Mouse (Mus musculus) midbrain, embryonic 10.5 days (tissue): ENCODE data around the gene Dpep2nb. TPM values are rescaled to one million over a fixed set of nuclear protein-coding genes. Genes with fewer than 3 reads are reported as not detected.
"Not testable (repeated sequence)": the region's sequence is repeated elsewhere in the genome, so short reads cannot be mapped to it uniquely, and the experiment has no call there.

Experiments used
- DNase-seq: peaks from one replicate; pipeline ENCODE4 v3.0.0-alpha.2; 2017; ENCODE audit warnings: low spot score
- H3K27ac ChIP-seq: fragments of 300-500 bp; sonication (generic); replicated peaks from 2 replicates; pipeline ENCODE4 v1.5.1; 2016; ENCODE audit warnings: mild to moderate bottlenecking
- H3K27me3 ChIP-seq: fragments of 300-500 bp; sonication (generic); 2 replicates; pipeline ENCODE4 v1.6.1; 2016; ENCODE audit warnings: low read depth, mild to moderate bottlenecking; ENCODE audit not compliant: poor library complexity, severe bottlenecking
- H3K36me3 ChIP-seq: fragments of 300-500 bp; sonication (generic); 2 replicates; pipeline ENCODE4 v1.6.1; 2016; ENCODE audit warnings: mild to moderate bottlenecking, moderate library complexity
- H3K4me1 ChIP-seq: fragments of 300-500 bp; sonication (generic); 2 replicates; pipeline ENCODE4 v1.6.1; 2016
- H3K4me3 ChIP-seq: fragments of 300-500 bp; sonication (generic); 2 replicates; pipeline ENCODE4 v1.5.1; 2016; ENCODE audit warnings: mild to moderate bottlenecking, moderate library complexity
- H3K9me3 ChIP-seq: fragments of 300-500 bp; sonication (generic); replicated peaks from 2 replicates; pipeline ENCODE4 v1.6.1; 2016; ENCODE audit warnings: mild to moderate bottlenecking
- WGBS: fragments of 180-500 bp; shearing (Covaris S2); methylation state at CpG from one replicate; pipeline ENCODE4 v1.1.7; 2016; 5-methylcytosine and 5-hydroxymethylcytosine counted together
- polyA plus RNA-seq: library from polyadenylated mRNA; unstranded; fragments of >200 nt; fragmentation: Nextera tagmentation; extraction: Ambion mirVana; gene quantifications from 2 replicates; pipeline ENCODE4 v1.2.1, GENCODE M21; 2016

The Dpep2nb gene
- polyA plus RNA-seq, 1 experiment from 2014 or later: 0.17 TPM

GRCm38 (mm10) chr8:105998971-105999370, 6.8 kb downstream of the Dpep2nb start:
- H3K27ac ChIP-seq: no peak overlapping the region
- H3K4me1 ChIP-seq: no peaks in the 10 kb centered on the region
- no peak overlapping the region for H3K4me3 ChIP-seq
- WGBS: 85% methylated on average over 2 of the region's 2 CpGs
- no peaks in the 10 kb centered on the region for H3K36me3 ChIP-seq
- DNase-seq: no peak
- no peaks in the 10 kb centered on the region for H3K27me3 ChIP-seq
- H3K9me3 ChIP-seq: no peaks in the 10 kb centered on the region

- 76% methylated on average over 7 of the region's 7 CpGs for WGBS
- no peak for DNase-seq
- H3K4me1 ChIP-seq: no peaks in the 10 kb centered on the region
- H3K4me3 ChIP-seq: no peak overlapping the region
- H3K27ac ChIP-seq: no peak overlapping the region
- H3K9me3 ChIP-seq: no peaks in the 10 kb centered on the region
- no peaks in the 10 kb centered on the region for H3K27me3 ChIP-seq
- no peaks in the 10 kb centered on the region for H3K36me3 ChIP-seq
These were observed 9.4 kb downstream of the Dpep2nb start for GRCm38 (mm10) chr8:105996359-105996758.

- no peaks in the 10 kb centered on the region; the same call in 1 of the 2 replicates for H3K27me3 ChIP-seq
- 67% methylated on average over 4 of the region's 4 CpGs for WGBS
These were observed 12.5 kb downstream of the Dpep2nb start for GRCm38 (mm10) chr8:105993226-105993625.

GRCm38 (mm10) chr8:105992499-105992898, 13.3 kb downstream of the Dpep2nb start:
- H3K27ac ChIP-seq: no peak overlapping the region
- H3K9me3 ChIP-seq: no peaks in the 10 kb centered on the region
- no peak overlapping the region for H3K4me3 ChIP-seq
- 66% methylated on average over 5 of the region's 5 CpGs for whole genome bisulfite sequencing
- 0 out of 2 replicates have a peak, but pooled peaks cover 7% of the 10 kb centered on the region for H3K4me1 ChIP-seq
- no peaks in the 10 kb centered on the region; the same call in 1 of the 2 replicates for H3K27me3 ChIP-seq
- DNase-seq: no peak
- H3K36me3 ChIP-seq: no peaks in the 10 kb centered on the region

More at GRCm38 (mm10) chr8:105993226-105993625, 12.5 kb downstream of the Dpep2nb start:
- Histone ChIP-seq H3K4me3 (no peak overlapping the region), H3K36me3 (no peaks in the 10 kb centered on the region), H3K9me3 (no peaks in the 10 kb centered on the region), H3K27ac (no peak overlapping the region), H3K4me1 (0 out of 2 replicates have a peak, but pooled peaks cover 7% of the 10 kb centered on the region)
- no peak for DNase-seq

GRCm38 (mm10) chr8:105991546-105991945, 14.2 kb downstream of the Dpep2nb start:
- H3K27ac ChIP-seq: peak overlapping the region; percentile 57; the same call in 1 of the 2 replicates
- WGBS: 70% methylated on average over 2 of the region's 2 CpGs
- no peak overlapping the region for H3K4me3 ChIP-seq
- no peaks in the 10 kb centered on the region for H3K36me3 ChIP-seq
- no peak for DNase-seq
- H3K9me3 ChIP-seq: no peaks in the 10 kb centered on the region
- 0 out of 2 replicates have a peak, but pooled peaks cover 7% of the 10 kb centered on the region for H3K4me1 ChIP-seq
- H3K27me3 ChIP-seq: no peaks in the 10 kb centered on the region; the same call in 1 of the 2 replicates

- Histone ChIP-seq H3K27ac (peak within 1 kb of the TSS; percentile 57), H3K9me3 (no peaks in the 10 kb centered on the region), H3K4me3 (peak within 1 kb of the TSS; percentile 10; the same call in 1 of the 2 replicates), H3K4me1 (0 out of 2 replicates have a peak, but pooled peaks cover 7% of the 10 kb centered on the region), H3K36me3 (no peaks in the 10 kb centered on the region), H3K27me3 (no peaks in the 10 kb centered on the region; the same call in 1 of the 2 replicates)
- 12% methylated on average over 15 of the region's 15 CpGs for WGBS
- peak; percentile 83 for DNase-seq
These were observed 14.9 kb downstream of the Dpep2nb start, which contains the start of gene Dus2 for GRCm38 (mm10) chr8:105990856-105991387. TSS of gene Dus2 (plus strand) at chr8:105991337.

- Histone ChIP-seq H3K27ac (no peak overlapping the region), H3K4me1 (0 out of 2 replicates have a peak, but pooled peaks cover 7% of the 10 kb centered on the region), H3K9me3 (no peaks in the 10 kb centered on the region), H3K27me3 (no peaks in the 10 kb centered on the region; the same call in 1 of the 2 replicates), H3K36me3 (no peaks in the 10 kb centered on the region), H3K4me3 (no peak overlapping the region)
- WGBS: 88% methylated on average over 11 of the region's 11 CpGs
- no peak for DNase-seq
These were observed 17.2 kb downstream of the Dpep2nb start for GRCm38 (mm10) chr8:105988546-105988945.

GRCm38 (mm10) chr8:105983406-105983805, 22.4 kb downstream of the Dpep2nb start:
- WGBS: 85% methylated on average over 11 of the region's 11 CpGs
- H3K4me3 ChIP-seq, H3K9me3 ChIP-seq, H3K27me3 ChIP-seq, DNase-seq, H3K36me3 ChIP-seq, H3K4me1 ChIP-seq, H3K27ac ChIP-seq: not testable (repeated sequence)

- DNase-seq: no peak
- no peaks in the 10 kb centered on the region for H3K36me3 ChIP-seq
- H3K27me3 ChIP-seq: no peaks in the 10 kb centered on the region
- no peak overlapping the region for H3K4me3 ChIP-seq
- 95% methylated on average over 1 of the region's 1 CpGs for WGBS
- no peak overlapping the region for H3K27ac ChIP-seq
- H3K4me1 ChIP-seq: no peaks in the 10 kb centered on the region
- 0 out of 2 replicates have a peak, but pooled peaks cover 6% of the 10 kb centered on the region for H3K9me3 ChIP-seq
These were observed 24.6 kb downstream of the Dpep2nb start for GRCm38 (mm10) chr8:105981146-105981545.

GRCm38 (mm10) chr8:105979325-105979724, 26.4 kb downstream of the Dpep2nb start, which contains the start of gene Dpep3:
TSS of gene Dpep3 (minus strand) at chr8:105979429.
- H3K9me3 ChIP-seq: 0 out of 2 replicates have a peak, but pooled peaks cover 6% of the 10 kb centered on the region
- no peaks in the 10 kb centered on the region for H3K27me3 ChIP-seq
- no peak within 1 kb of the TSS for H3K27ac ChIP-seq
- no peak within 1 kb of the TSS for H3K4me3 ChIP-seq
- no peaks in the 10 kb centered on the region for H3K36me3 ChIP-seq
- WGBS: 92% methylated on average over 15 of the region's 15 CpGs
- DNase-seq: no peak
- no peaks in the 10 kb centered on the region for H3K4me1 ChIP-seq

GRCm38 (mm10) chr8:105975363-105975762, 30.4 kb downstream of the Dpep2nb start:
- 66% methylated on average over 7 of the region's 7 CpGs for WGBS
- Histone ChIP-seq H3K4me3 (no peak overlapping the region), H3K27ac (no peak overlapping the region), H3K4me1 (no peaks in the 10 kb centered on the region), H3K27me3 (no peaks in the 10 kb centered on the region), H3K36me3 (no peaks in the 10 kb centered on the region), H3K9me3 (0 out of 2 replicates have a peak, but pooled peaks cover 6% of the 10 kb centered on the region)
- DNase-seq: no peak

- Histone ChIP-seq H3K36me3 (no peaks in the 10 kb centered on the region), H3K27me3 (peaks cover 22% of the 10 kb centered on the region), H3K27ac (no peak overlapping the region), H3K4me3 (no peak overlapping the region), H3K4me1 (peaks cover 11% of the 10 kb centered on the region), H3K9me3 (no peaks in the 10 kb centered on the region)
- DNase-seq: no peak
- 76% methylated on average over 8 of the region's 8 CpGs for WGBS
These were observed 34.6 kb downstream of the Dpep2nb start for GRCm38 (mm10) chr8:105971019-105971720.

GRCm38 (mm10) chr8:105969367-105969766, 36.4 kb downstream of the Dpep2nb start:
- H3K9me3 ChIP-seq: no peaks in the 10 kb centered on the region
- peaks cover 29% of the 10 kb centered on the region for H3K4me1 ChIP-seq
- 80% methylated on average over 1 of the region's 1 CpGs for WGBS
- DNase-seq: no peak
- no peak overlapping the region for H3K4me3 ChIP-seq
- peaks cover 40% of the 10 kb centered on the region for H3K27me3 ChIP-seq
- H3K36me3 ChIP-seq: no peaks in the 10 kb centered on the region
- H3K27ac ChIP-seq: no peak overlapping the region
